Mouse (Mus musculus) E14TG2a.4 (cell line): ENCODE measurements around the gene Cux2.

Experiments
- H3K27me3 ChIP-seq: 2 replicates; pipeline ENCODE4 v1.6.1; 2014; ENCODE audit warnings: low read length, control low read depth; ENCODE audit not compliant: insufficient read depth
- H3K36me3 ChIP-seq: 2 replicates; pipeline ENCODE4 v1.6.1; 2014; ENCODE audit warnings: low read length, control low read depth; ENCODE audit not compliant: insufficient read depth
- H3K4me1 ChIP-seq: replicated peaks from 2 replicates; pipeline ENCODE4 v1.6.1; 2014; ENCODE audit warnings: low read depth, low read length, control low read depth
- H3K4me3 ChIP-seq: replicated peaks from 2 replicates; pipeline ENCODE4 v1.5.1; 2014; ENCODE audit warnings: mild to moderate bottlenecking, low read length
- H3K9me3 ChIP-seq: 2 replicates; pipeline ENCODE4 v1.6.1; 2014; ENCODE audit warnings: low read length, control low read depth
- CTCF ChIP-seq: conservative IDR thresholded peaks from 2 replicates; pipeline ENCODE4 v1.5.1; 2014; ENCODE audit warnings: low read length
- NANOG ChIP-seq: IDR thresholded peaks from 2 replicates; pipeline ENCODE4 v1.6.1; 2014; ENCODE audit warnings: borderline replicate concordance, low read length, mixed read lengths
- POU5F1 ChIP-seq: IDR thresholded peaks from 2 replicates; pipeline ENCODE4 v1.6.1; 2014; ENCODE audit warnings: low read length, borderline replicate concordance

The Cux2 gene

GRCm38 (mm10) chr5:121821552-121821951 is 228.3 kb downstream of the Cux2 start:
- H3K4me1 ChIP-seq, result peaks cover 44% of the 10 kb centered on the region
- H3K4me3 ChIP-seq, result no peak overlapping the region
- no peaks in the 10 kb centered on the region for H3K9me3 ChIP-seq
- TF ChIP-seq CTCF, result no peak
- TF ChIP-seq NANOG, result no peak
- TF ChIP-seq POU5F1, result no peak
- no peaks in the 10 kb centered on the region for H3K27me3 ChIP-seq
- peaks cover 100% of the 10 kb centered on the region for H3K36me3 ChIP-seq

GRCm38 (mm10) chr5:121821116-121821515 is 228.8 kb downstream of the Cux2 start:
- no peak for TF ChIP-seq POU5F1
- TF ChIP-seq NANOG, result no peak
- no peak for TF ChIP-seq CTCF
- Histone ChIP-seq H3K4me1 (peaks cover 42% of the 10 kb centered on the region), H3K36me3 (peaks cover 100% of the 10 kb centered on the region), H3K4me3 (no peak overlapping the region), H3K9me3 (no peaks in the 10 kb centered on the region), H3K27me3 (no peaks in the 10 kb centered on the region)

- TF ChIP-seq NANOG, result no peak
- TF ChIP-seq CTCF, result no peak
- TF ChIP-seq POU5F1, result no peak
- Histone ChIP-seq H3K4me3 (no peak overlapping the region), H3K4me1 (peaks cover 45% of the 10 kb centered on the region), H3K36me3 (peaks cover 100% of the 10 kb centered on the region), H3K9me3 (no peaks in the 10 kb centered on the region), H3K27me3 (no peaks in the 10 kb centered on the region)
These were observed 229.2 kb downstream of the Cux2 start for GRCm38 (mm10) chr5:121820657-121821056.

- TF ChIP-seq CTCF (no peak), NANOG (no peak), POU5F1 (no peak)
- H3K4me3 ChIP-seq, result no peak overlapping the region
- peaks cover 50% of the 10 kb centered on the region for H3K4me1 ChIP-seq
- no peaks in the 10 kb centered on the region for H3K9me3 ChIP-seq
- peaks cover 100% of the 10 kb centered on the region for H3K36me3 ChIP-seq
- H3K27me3 ChIP-seq, result no peaks in the 10 kb centered on the region
These were observed 229.7 kb downstream of the Cux2 start for GRCm38 (mm10) chr5:121820161-121820560.

- Histone ChIP-seq H3K9me3 (no peaks in the 10 kb centered on the region), H3K4me3 (no peak overlapping the region), H3K4me1 (peaks cover 53% of the 10 kb centered on the region), H3K27me3 (no peaks in the 10 kb centered on the region), H3K36me3 (peaks cover 100% of the 10 kb centered on the region)
- TF ChIP-seq CTCF (no peak), NANOG (no peak), POU5F1 (no peak)
These were observed 230.3 kb downstream of the Cux2 start for GRCm38 (mm10) chr5:121819559-121819958.

GRCm38 (mm10) chr5:121818862-121819261 is 231.0 kb downstream of the Cux2 start:
- TF ChIP-seq CTCF, result no peak
- no peak for TF ChIP-seq NANOG
- no peak for TF ChIP-seq POU5F1

GRCm38 (mm10) chr5:121818401-121818800 is 231.5 kb downstream of the Cux2 start:
- Histone ChIP-seq H3K9me3 (no peaks in the 10 kb centered on the region), H3K36me3 (peaks cover 100% of the 10 kb centered on the region), H3K4me3 (no peak overlapping the region), H3K4me1 (peaks cover 54% of the 10 kb centered on the region), H3K27me3 (no peaks in the 10 kb centered on the region)
- TF ChIP-seq CTCF (no peak), NANOG (no peak), POU5F1 (no peak)

More at GRCm38 (mm10) chr5:121818862-121819261, 231.0 kb downstream of the Cux2 start:
- Histone ChIP-seq H3K27me3 (no peaks in the 10 kb centered on the region), H3K4me3 (no peak overlapping the region), H3K9me3 (no peaks in the 10 kb centered on the region), H3K36me3 (peaks cover 100% of the 10 kb centered on the region), H3K4me1 (peaks cover 53% of the 10 kb centered on the region)

- H3K4me3 ChIP-seq, result no peak overlapping the region
- H3K4me1 ChIP-seq, result peaks cover 62% of the 10 kb centered on the region
- H3K27me3 ChIP-seq, result no peaks in the 10 kb centered on the region
- TF ChIP-seq POU5F1, result no peak
- TF ChIP-seq CTCF, result no peak
- TF ChIP-seq NANOG, result no peak
- peaks cover 100% of the 10 kb centered on the region for H3K36me3 ChIP-seq
- H3K9me3 ChIP-seq, result no peaks in the 10 kb centered on the region
These were observed 232.4 kb downstream of the Cux2 start for GRCm38 (mm10) chr5:121817551-121817950.

GRCm38 (mm10) chr5:121816611-121817010 is 233.3 kb downstream of the Cux2 start:
- no peak overlapping the region for H3K4me3 ChIP-seq
- TF ChIP-seq POU5F1 (no peak), CTCF (no peak), NANOG (no peak)

More at GRCm38 (mm10) chr5:121816611-121817010, 233.3 kb downstream of the Cux2 start:
- peaks cover 72% of the 10 kb centered on the region for H3K4me1 ChIP-seq
- H3K36me3 ChIP-seq, result peaks cover 100% of the 10 kb centered on the region
- H3K9me3 ChIP-seq, result no peaks in the 10 kb centered on the region
- no peaks in the 10 kb centered on the region for H3K27me3 ChIP-seq
